Mouse (Mus musculus): ENCODE data around the gene Hist1h2aa. TPM values are rescaled to one million over a fixed set of nuclear protein-coding genes. Genes with fewer than 3 reads are reported as not detected.

The Hist1h2aa gene
- not detected in 2 replicates for polyA plus RNA-seq (2015; fragmentation: Nextera tagmentation; extraction: Ambion mirVana)

- H3K36me3 ChIP-seq (ENCODE audit: control insufficient read depth, insufficient read depth), result no peaks in the 10 kb centered on the region
- WGBS, result 96% methylated on average over 10 of the region's 10 CpGs
- H3K4me3 ChIP-seq (replicated peaks; ENCODE audit: low read length), result no peak within 1 kb of the TSS
- peaks cover 4% of the 10 kb centered on the region; the same call in 1 of the 2 replicates for H3K4me1 ChIP-seq (replicated peaks; ENCODE audit: control insufficient read depth, insufficient read depth, low read length)
- no peak within 1 kb of the TSS for H3K27ac ChIP-seq (ENCODE audit: low read length)
- H3K9me3 ChIP-seq (ENCODE audit: control insufficient read depth, low read length), result no peaks in the 10 kb centered on the region
- no peaks in the 10 kb centered on the region for H3K27me3 ChIP-seq (replicated peaks; ENCODE audit: control insufficient read depth, insufficient read depth, low read length)
- H3K9ac ChIP-seq (replicated peaks; ENCODE audit: low read depth, low read length), result no peak within 1 kb of the TSS
- H3K4me2 ChIP-seq (ENCODE audit: low read length), result no peak within 1 kb of the TSS
- ATAC-seq, result no peak
Measured at GRCm38 (mm10) chr13:23934211-23934520, at the start of gene Hist1h2aa. Hist1h2aa (plus strand) TSS chr13:23934462.

GRCm38 (mm10) chr13:23885540-23885939 lies 48.7 kb upstream of the Hist1h2aa start:
- Histone ChIP-seq H3K9ac (replicated peaks; ENCODE audit: low read depth, low read length) (no peak overlapping the region), H3K4me3 (replicated peaks; ENCODE audit: low read length) (no peak overlapping the region), H3K36me3 (ENCODE audit: control insufficient read depth, insufficient read depth) (no peaks in the 10 kb centered on the region), H3K4me2 (ENCODE audit: low read length) (no peak overlapping the region), H3K27ac (ENCODE audit: low read length) (no peak overlapping the region), H3K9me3 (ENCODE audit: control insufficient read depth, low read length) (no peaks in the 10 kb centered on the region), H3K4me1 (replicated peaks; ENCODE audit: control insufficient read depth, insufficient read depth, low read length) (no peaks in the 10 kb centered on the region), H3K27me3 (replicated peaks; ENCODE audit: control insufficient read depth, insufficient read depth, low read length) (no peaks in the 10 kb centered on the region)
- WGBS, result 32% methylated on average over 2 of the region's 2 CpGs
- peak; percentile 57; the same call in 1 of the 2 replicates for ATAC-seq

GRCm38 (mm10) chr13:23887026-23887725 lies 47.1 kb upstream of the Hist1h2aa start:
- no peak overlapping the region for H3K9ac ChIP-seq (replicated peaks; ENCODE audit: low read depth, low read length)
- no peaks in the 10 kb centered on the region for H3K9me3 ChIP-seq (ENCODE audit: control insufficient read depth, low read length)
- 78% methylated on average over 3 of the region's 3 CpGs for WGBS
- H3K4me1 ChIP-seq (replicated peaks; ENCODE audit: control insufficient read depth, insufficient read depth, low read length), result no peaks in the 10 kb centered on the region
- ATAC-seq, result no peak
- no peak overlapping the region for H3K4me2 ChIP-seq (ENCODE audit: low read length)
- H3K27ac ChIP-seq (ENCODE audit: low read length), result no peak overlapping the region
- H3K27me3 ChIP-seq (replicated peaks; ENCODE audit: control insufficient read depth, insufficient read depth, low read length), result no peaks in the 10 kb centered on the region
- H3K4me3 ChIP-seq (replicated peaks; ENCODE audit: low read length), result no peak overlapping the region
- H3K36me3 ChIP-seq (ENCODE audit: control insufficient read depth, insufficient read depth), result no peaks in the 10 kb centered on the region

- Histone ChIP-seq H3K27me3 (replicated peaks; ENCODE audit: control insufficient read depth, insufficient read depth, low read length) (no peaks in the 10 kb centered on the region), H3K9me3 (ENCODE audit: control insufficient read depth, low read length) (no peaks in the 10 kb centered on the region), H3K27ac (ENCODE audit: low read length) (no peak overlapping the region), H3K36me3 (ENCODE audit: control insufficient read depth, insufficient read depth) (no peaks in the 10 kb centered on the region), H3K4me1 (replicated peaks; ENCODE audit: control insufficient read depth, insufficient read depth, low read length) (0 out of 2 replicates have a peak, but pooled peaks cover 2% of the 10 kb centered on the region), H3K4me2 (ENCODE audit: low read length) (no peak overlapping the region), H3K9ac (replicated peaks; ENCODE audit: low read depth, low read length) (no peak overlapping the region), H3K4me3 (replicated peaks; ENCODE audit: low read length) (no peak overlapping the region)
- WGBS, result 79% methylated on average over 6 of the region's 6 CpGs
- ATAC-seq, result no peak
Measured at GRCm38 (mm10) chr13:23889011-23889605, 45.2 kb upstream of the Hist1h2aa start.

DNA sequence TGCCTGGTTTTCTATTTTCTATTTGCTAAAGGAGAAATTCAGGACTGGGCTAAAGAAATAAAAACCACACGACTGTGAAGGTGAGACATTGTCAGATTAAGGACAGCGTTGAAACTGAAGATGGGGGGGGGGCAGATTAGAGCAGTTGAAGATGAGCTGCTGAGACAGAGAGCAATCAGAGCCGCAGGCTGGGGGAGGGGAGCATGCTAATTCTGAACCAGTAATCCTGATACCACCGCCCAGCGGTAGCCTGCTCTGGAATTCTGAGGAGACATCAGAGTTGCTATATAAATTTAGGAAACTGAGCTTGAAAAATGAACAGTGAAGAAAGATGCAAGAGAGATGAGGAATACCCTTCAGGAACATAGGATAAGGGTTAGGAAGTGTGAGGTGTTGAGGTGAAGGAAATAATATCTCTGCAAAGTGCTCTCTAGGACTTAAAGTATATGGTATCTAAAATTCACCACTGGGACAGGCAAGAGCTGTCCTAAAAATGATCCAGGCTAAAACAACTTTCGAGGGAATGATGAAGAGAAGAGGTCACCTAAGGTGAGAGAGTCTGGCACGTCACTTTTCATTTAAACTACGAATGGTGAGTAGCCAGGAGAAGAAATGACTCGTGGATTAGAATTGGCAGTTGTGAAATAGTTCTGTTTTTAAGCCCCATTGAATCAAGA lies 41.5 kb upstream of the Hist1h2aa start:
- H3K4me2 ChIP-seq (ENCODE audit: low read length), result no peak overlapping the region
- 0 out of 2 replicates have a peak, but pooled peaks cover 2% of the 10 kb centered on the region for H3K4me1 ChIP-seq (replicated peaks; ENCODE audit: control insufficient read depth, insufficient read depth, low read length)
- no peak overlapping the region for H3K27ac ChIP-seq (ENCODE audit: low read length)
- ATAC-seq, result no peak
- H3K4me3 ChIP-seq (replicated peaks; ENCODE audit: low read length), result no peak overlapping the region
- H3K9ac ChIP-seq (replicated peaks; ENCODE audit: low read depth, low read length), result no peak overlapping the region
- H3K9me3 ChIP-seq (ENCODE audit: control insufficient read depth, low read length), result no peaks in the 10 kb centered on the region
- H3K27me3 ChIP-seq (replicated peaks; ENCODE audit: control insufficient read depth, insufficient read depth, low read length), result no peaks in the 10 kb centered on the region
- WGBS, result 12% methylated on average over 9 of the region's 9 CpGs
- H3K36me3 ChIP-seq (ENCODE audit: control insufficient read depth, insufficient read depth), result no peaks in the 10 kb centered on the region

DNA sequence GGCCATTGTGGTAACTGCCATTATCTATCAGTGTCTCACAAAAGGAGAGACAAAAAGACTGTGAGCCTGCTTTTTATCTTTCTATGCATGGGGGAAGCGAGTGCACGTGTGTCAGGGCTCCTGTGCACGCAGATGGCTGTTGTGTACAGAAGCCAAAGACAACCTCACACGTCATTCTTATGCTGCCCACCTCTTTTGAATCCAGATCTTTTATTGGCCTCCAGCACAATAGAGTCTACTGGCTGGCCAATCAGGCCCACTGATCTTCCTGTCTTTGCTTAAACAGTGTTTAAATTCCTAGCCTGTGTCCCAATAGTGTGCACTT lies 41.0 kb upstream of the Hist1h2aa start:
- peak; percentile 64; the same call in 1 of the 2 replicates for ATAC-seq
- Histone ChIP-seq H3K27me3 (replicated peaks; ENCODE audit: control insufficient read depth, insufficient read depth, low read length) (no peaks in the 10 kb centered on the region), H3K36me3 (ENCODE audit: control insufficient read depth, insufficient read depth) (no peaks in the 10 kb centered on the region), H3K4me1 (replicated peaks; ENCODE audit: control insufficient read depth, insufficient read depth, low read length) (0 out of 2 replicates have a peak, but pooled peaks cover 2% of the 10 kb centered on the region), H3K4me2 (ENCODE audit: low read length) (no peak overlapping the region), H3K9me3 (ENCODE audit: control insufficient read depth, low read length) (no peaks in the 10 kb centered on the region), H3K27ac (ENCODE audit: low read length) (no peak overlapping the region), H3K4me3 (replicated peaks; ENCODE audit: low read length) (no peak overlapping the region), H3K9ac (replicated peaks; ENCODE audit: low read depth, low read length) (no peak overlapping the region)
- 17% methylated on average over 4 of the region's 4 CpGs for WGBS

- no peak for ATAC-seq
- H3K4me2 ChIP-seq (ENCODE audit: low read length), result no peak overlapping the region
- no peak overlapping the region for H3K4me3 ChIP-seq (replicated peaks; ENCODE audit: low read length)
- H3K27ac ChIP-seq (ENCODE audit: low read length), result no peak overlapping the region
- WGBS, result 41% methylated on average over 6 of the region's 6 CpGs
- no peaks in the 10 kb centered on the region for H3K27me3 ChIP-seq (replicated peaks; ENCODE audit: control insufficient read depth, insufficient read depth, low read length)
- no peaks in the 10 kb centered on the region for H3K9me3 ChIP-seq (ENCODE audit: control insufficient read depth, low read length)
- no peak overlapping the region for H3K9ac ChIP-seq (replicated peaks; ENCODE audit: low read depth, low read length)
- no peaks in the 10 kb centered on the region for H3K36me3 ChIP-seq (ENCODE audit: control insufficient read depth, insufficient read depth)
- no peaks in the 10 kb centered on the region for H3K4me1 ChIP-seq (replicated peaks; ENCODE audit: control insufficient read depth, insufficient read depth, low read length)
Measured at GRCm38 (mm10) chr13:23898242-23898641, 36.0 kb upstream of the Hist1h2aa start.

DNA sequence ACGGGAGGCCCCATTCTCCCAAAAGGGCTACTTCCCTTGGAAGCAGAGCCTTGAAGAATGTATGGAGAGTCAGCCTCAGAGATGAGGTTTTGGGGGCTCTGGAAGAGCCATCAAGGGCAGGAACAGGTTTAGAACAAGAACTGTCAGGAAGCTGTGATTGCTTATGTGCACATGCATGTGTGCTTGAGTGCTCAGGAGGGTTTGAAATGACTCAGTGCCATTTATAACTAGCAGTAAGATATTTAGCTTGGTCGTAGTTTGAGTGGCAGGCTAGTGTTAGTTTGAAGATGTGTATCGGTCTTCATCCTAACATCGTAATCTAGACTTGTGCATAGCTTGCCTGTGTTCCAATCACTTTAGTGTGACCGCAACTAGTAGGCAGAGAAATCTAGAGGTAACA lies 27.4 kb upstream of the Hist1h2aa start:
- H3K9me3 ChIP-seq (ENCODE audit: control insufficient read depth, low read length), result no peaks in the 10 kb centered on the region
- no peak overlapping the region for H3K9ac ChIP-seq (replicated peaks; ENCODE audit: low read depth, low read length)
- no peak overlapping the region for H3K4me2 ChIP-seq (ENCODE audit: low read length)
- ATAC-seq, result no peak
- no peaks in the 10 kb centered on the region for H3K4me1 ChIP-seq (replicated peaks; ENCODE audit: control insufficient read depth, insufficient read depth, low read length)
- no peak overlapping the region for H3K4me3 ChIP-seq (replicated peaks; ENCODE audit: low read length)
- H3K27ac ChIP-seq (ENCODE audit: low read length), result no peak overlapping the region
- no peaks in the 10 kb centered on the region for H3K27me3 ChIP-seq (replicated peaks; ENCODE audit: control insufficient read depth, insufficient read depth, low read length)
- WGBS, result 94% methylated on average over 5 of the region's 5 CpGs
- H3K36me3 ChIP-seq (ENCODE audit: control insufficient read depth, insufficient read depth), result no peaks in the 10 kb centered on the region

- ATAC-seq, result no peak
- Histone ChIP-seq H3K9me3 (ENCODE audit: control insufficient read depth, low read length) (no peaks in the 10 kb centered on the region), H3K27me3 (replicated peaks; ENCODE audit: control insufficient read depth, insufficient read depth, low read length) (no peaks in the 10 kb centered on the region), H3K4me2 (ENCODE audit: low read length) (no peak overlapping the region), H3K4me3 (replicated peaks; ENCODE audit: low read length) (no peak overlapping the region), H3K9ac (replicated peaks; ENCODE audit: low read depth, low read length) (no peak overlapping the region), H3K27ac (ENCODE audit: low read length) (no peak overlapping the region), H3K4me1 (replicated peaks; ENCODE audit: control insufficient read depth, insufficient read depth, low read length) (no peaks in the 10 kb centered on the region), H3K36me3 (ENCODE audit: control insufficient read depth, insufficient read depth) (no peaks in the 10 kb centered on the region)
- 86% methylated on average over 5 of the region's 5 CpGs for WGBS
Measured at GRCm38 (mm10) chr13:23910121-23910520, 24.1 kb upstream of the Hist1h2aa start.

Measured in forebrain, embryonic 16.5 days (tissue).